Mouse (Mus musculus): ENCODE data around the gene Slc36a3.

- TF ChIP-seq CTCF (IDR thresholded peaks at IDR 0.05; ENCODE audit: low read depth) (no peak), EP300 (IDR thresholded peaks at IDR 0.05; ENCODE audit: low read depth) (no peak)
Measured at GRCm38 (mm10) chr11:55103229-55103628, 48.3 kb downstream of the Slc36a3 start.
